Mouse (Mus musculus) c-Kit-negative CD71-positive TER-119-positive erythroid progenitor cells, embryonic 14.5 days (primary cell): ENCODE measurements around the gene Dcaf4.

Experiments used
- DNase-seq: peaks from one replicate; pipeline ENCODE4 v3.0.0-alpha.2; 2013; ENCODE audit warnings: low read depth, low spot score

Dcaf4 gene

GRCm38 (mm10) chr12:83520311-83520890 lies at the start of gene Dcaf4:
Dcaf4 (plus strand) TSS chr12:83520466.
- DNase-seq = peak; percentile 91

- no peak for DNase-seq
Observed at GRCm38 (mm10) chr12:83471760-83472159, 48.5 kb upstream of the Dcaf4 start.

- no peak for DNase-seq
Observed at GRCm38 (mm10) chr12:83473987-83474600, 46.2 kb upstream of the Dcaf4 start.

GRCm38 (mm10) chr12:83475419-83475818 lies 44.8 kb upstream of the Dcaf4 start:
- no peak for DNase-seq

- DNase-seq = no peak
Observed at GRCm38 (mm10) chr12:83476277-83476676, 44.0 kb upstream of the Dcaf4 start.

- peak; percentile 31 for DNase-seq
Observed at GRCm38 (mm10) chr12:83479140-83479539, 41.1 kb upstream of the Dcaf4 start.

GRCm38 (mm10) chr12:83479818-83480401 lies 40.4 kb upstream of the Dcaf4 start:
- DNase-seq = no peak

GRCm38 (mm10) chr12:83481439-83481838 lies 38.8 kb upstream of the Dcaf4 start:
- no peak for DNase-seq

GRCm38 (mm10) chr12:83483653-83484052 lies 36.6 kb upstream of the Dcaf4 start:
- no peak for DNase-seq

- DNase-seq = no peak
Observed at GRCm38 (mm10) chr12:83484855-83485745, 35.2 kb upstream of the Dcaf4 start.

- DNase-seq = no peak
Observed at GRCm38 (mm10) chr12:83485911-83486670, 34.2 kb upstream of the Dcaf4 start.

GRCm38 (mm10) chr12:83486671-83487461 lies 33.4 kb upstream of the Dcaf4 start:
- DNase-seq = peak; percentile 34

- peak; percentile 93 for DNase-seq
Observed at GRCm38 (mm10) chr12:83487476-83487991, 32.7 kb upstream of the Dcaf4 start, which contains the start of gene Dpf3. Dpf3 (minus strand) TSS chr12:83487716.

- peak; percentile 50 for DNase-seq
Observed at GRCm38 (mm10) chr12:83488211-83488941, 31.9 kb upstream of the Dcaf4 start.

GRCm38 (mm10) chr12:83489748-83490147 lies 30.5 kb upstream of the Dcaf4 start:
- no peak for DNase-seq

GRCm38 (mm10) chr12:83491609-83492008 lies 28.7 kb upstream of the Dcaf4 start:
- DNase-seq = peak; percentile 27

- DNase-seq = no peak
Observed at GRCm38 (mm10) chr12:83492808-83493207, 27.5 kb upstream of the Dcaf4 start.

GRCm38 (mm10) chr12:83494196-83494595 lies 26.1 kb upstream of the Dcaf4 start:
- DNase-seq = no peak

GRCm38 (mm10) chr12:83495248-83495960 lies 24.9 kb upstream of the Dcaf4 start:
- DNase-seq = no peak
